Mouse (Mus musculus): ENCODE data around the gene Clybl. TPM values are rescaled to one million over a fixed set of nuclear protein-coding genes. Genes with fewer than 3 reads are reported as not detected.

The Clybl gene
- polyA plus RNA-seq, 1 experiment from 2014 or later = 23.9 TPM

GRCm38 (mm10) chr14:122256261-122256634 is 74.7 kb downstream of the Clybl start:
- Histone ChIP-seq H3K9ac (replicated peaks) (no peak overlapping the region), H3K36me3 (no peaks in the 10 kb centered on the region), H3K4me3 (replicated peaks) (no peak overlapping the region), H3K9me3 (no peaks in the 10 kb centered on the region), H3K27ac (no peak overlapping the region), H3K4me2 (replicated peaks) (peak overlapping the region; percentile 35), H3K4me1 (replicated peaks) (peaks cover 24% of the 10 kb centered on the region), H3K27me3 (peaks cover 68% of the 10 kb centered on the region)
- WGBS = 7% methylated on average over 8 of the region's 8 CpGs
- ATAC-seq = peak; percentile 60; the same call in 1 of the 2 replicates

GRCm38 (mm10) chr14:122258297-122258696 is 76.8 kb downstream of the Clybl start:
- Histone ChIP-seq H3K36me3 (no peaks in the 10 kb centered on the region), H3K27me3 (peaks cover 81% of the 10 kb centered on the region), H3K9me3 (no peaks in the 10 kb centered on the region), H3K9ac (replicated peaks) (no peak overlapping the region), H3K4me1 (replicated peaks) (peaks cover 24% of the 10 kb centered on the region), H3K4me2 (replicated peaks) (no peak overlapping the region), H3K4me3 (replicated peaks) (no peak overlapping the region), H3K27ac (no peak overlapping the region)
- no peak for ATAC-seq
- WGBS = 21% methylated on average over 5 of the region's 5 CpGs

- no peak for ATAC-seq
- H3K36me3 ChIP-seq = no peaks in the 10 kb centered on the region
- H3K9ac ChIP-seq (replicated peaks) = no peak overlapping the region
- WGBS = 86% methylated on average over 1 of the region's 1 CpGs
- H3K27me3 ChIP-seq = peaks cover 64% of the 10 kb centered on the region
- no peak overlapping the region for H3K27ac ChIP-seq
- peaks cover 13% of the 10 kb centered on the region for H3K4me1 ChIP-seq (replicated peaks)
- no peak overlapping the region for H3K4me3 ChIP-seq (replicated peaks)
- H3K9me3 ChIP-seq = no peaks in the 10 kb centered on the region
- no peak overlapping the region for H3K4me2 ChIP-seq (replicated peaks)
These were observed 79.7 kb downstream of the Clybl start for GRCm38 (mm10) chr14:122261250-122261649.

- 40% methylated on average over 16 of the region's 16 CpGs for WGBS
- Histone ChIP-seq H3K4me1 (replicated peaks) (peaks cover 5% of the 10 kb centered on the region; the same call in 1 of the 2 replicates), H3K4me2 (replicated peaks) (no peak overlapping the region), H3K4me3 (replicated peaks) (no peak overlapping the region), H3K9me3 (no peaks in the 10 kb centered on the region), H3K9ac (replicated peaks) (no peak overlapping the region), H3K36me3 (no peaks in the 10 kb centered on the region), H3K27me3 (peaks cover 56% of the 10 kb centered on the region), H3K27ac (no peak overlapping the region)
- ATAC-seq = peak; percentile 51; the same call in 1 of the 2 replicates
These were observed 81.6 kb downstream of the Clybl start for GRCm38 (mm10) chr14:122262851-122263659.

GRCm38 (mm10) chr14:122265214-122265613 is 83.7 kb downstream of the Clybl start:
- WGBS = 84% methylated on average over 7 of the region's 7 CpGs
- no peak for ATAC-seq
- no peaks in the 10 kb centered on the region for H3K4me1 ChIP-seq (replicated peaks)

GRCm38 (mm10) chr14:122267590-122267989 is 86.1 kb downstream of the Clybl start:
- Histone ChIP-seq H3K36me3 (no peaks in the 10 kb centered on the region), H3K4me2 (replicated peaks) (no peak overlapping the region), H3K9ac (replicated peaks) (no peak overlapping the region), H3K4me3 (replicated peaks) (no peak overlapping the region), H3K9me3 (no peaks in the 10 kb centered on the region), H3K27me3 (peaks cover 42% of the 10 kb centered on the region), H3K27ac (no peak overlapping the region), H3K4me1 (replicated peaks) (peaks cover 5% of the 10 kb centered on the region; the same call in 1 of the 2 replicates)
- no peak for ATAC-seq
- WGBS = 51% methylated on average over 4 of the region's 4 CpGs

More at GRCm38 (mm10) chr14:122265214-122265613, 83.7 kb downstream of the Clybl start:
- Histone ChIP-seq H3K27me3 (peaks cover 39% of the 10 kb centered on the region), H3K9me3 (no peaks in the 10 kb centered on the region), H3K9ac (replicated peaks) (no peak overlapping the region), H3K4me3 (replicated peaks) (no peak overlapping the region), H3K27ac (no peak overlapping the region), H3K4me2 (replicated peaks) (no peak overlapping the region), H3K36me3 (no peaks in the 10 kb centered on the region)

GRCm38 (mm10) chr14:122271104-122271746 is 89.7 kb downstream of the Clybl start:
- Histone ChIP-seq H3K4me3 (replicated peaks) (no peak overlapping the region), H3K4me2 (replicated peaks) (no peak overlapping the region), H3K9ac (replicated peaks) (no peak overlapping the region), H3K27me3 (peaks cover 39% of the 10 kb centered on the region), H3K4me1 (replicated peaks) (peaks cover 5% of the 10 kb centered on the region; the same call in 1 of the 2 replicates), H3K36me3 (no peaks in the 10 kb centered on the region), H3K27ac (no peak overlapping the region), H3K9me3 (no peaks in the 10 kb centered on the region)
- 22% methylated on average over 14 of the region's 14 CpGs for WGBS
- peak; percentile 56; the same call in 1 of the 2 replicates for ATAC-seq

GRCm38 (mm10) chr14:122277142-122277541 is 95.6 kb downstream of the Clybl start:
- 71% methylated on average over 8 of the region's 8 CpGs for WGBS
- Histone ChIP-seq H3K4me3 (replicated peaks) (no peak overlapping the region), H3K4me1 (replicated peaks) (peaks cover 20% of the 10 kb centered on the region), H3K27me3 (peaks cover 68% of the 10 kb centered on the region), H3K9me3 (no peaks in the 10 kb centered on the region), H3K4me2 (replicated peaks) (no peak overlapping the region), H3K9ac (replicated peaks) (no peak overlapping the region), H3K27ac (no peak overlapping the region), H3K36me3 (no peaks in the 10 kb centered on the region)
- no peak for ATAC-seq

- H3K27ac ChIP-seq = peak overlapping the region; percentile 68
- peaks cover 81% of the 10 kb centered on the region for H3K27me3 ChIP-seq
- ATAC-seq = peak; percentile 31; the same call in 1 of the 2 replicates
- no peaks in the 10 kb centered on the region for H3K36me3 ChIP-seq
- no peaks in the 10 kb centered on the region for H3K9me3 ChIP-seq
- H3K9ac ChIP-seq (replicated peaks) = no peak overlapping the region
- 13% methylated on average over 16 of the region's 16 CpGs for WGBS
- H3K4me2 ChIP-seq (replicated peaks) = peak overlapping the region; percentile 41
- no peak overlapping the region for H3K4me3 ChIP-seq (replicated peaks)
- peaks cover 20% of the 10 kb centered on the region for H3K4me1 ChIP-seq (replicated peaks)
These were observed 98.2 kb downstream of the Clybl start for GRCm38 (mm10) chr14:122279462-122280308.

GRCm38 (mm10) chr14:122280309-122281071 is 99.0 kb downstream of the Clybl start:
- H3K27ac ChIP-seq = peak overlapping the region; percentile 68
- H3K4me1 ChIP-seq (replicated peaks) = peaks cover 20% of the 10 kb centered on the region
- ATAC-seq = peak; percentile 79
- no peaks in the 10 kb centered on the region for H3K9me3 ChIP-seq
- no peaks in the 10 kb centered on the region for H3K36me3 ChIP-seq
- H3K4me3 ChIP-seq (replicated peaks) = peak overlapping the region; percentile 17
- peak overlapping the region; percentile 41 for H3K4me2 ChIP-seq (replicated peaks)
- H3K27me3 ChIP-seq = peaks cover 79% of the 10 kb centered on the region
- peak overlapping the region; percentile 36; the same call in 1 of the 2 replicates for H3K9ac ChIP-seq (replicated peaks)
- 6% methylated on average over 21 of the region's 21 CpGs for WGBS

- peaks cover 79% of the 10 kb centered on the region for H3K27me3 ChIP-seq
- ATAC-seq = peak; percentile 16
- peak overlapping the region; percentile 41 for H3K4me2 ChIP-seq (replicated peaks)
- peak overlapping the region; percentile 36; the same call in 1 of the 2 replicates for H3K9ac ChIP-seq (replicated peaks)
- H3K4me3 ChIP-seq (replicated peaks) = peak overlapping the region; percentile 17
- H3K27ac ChIP-seq = peak overlapping the region; percentile 68
- H3K36me3 ChIP-seq = no peaks in the 10 kb centered on the region
- H3K9me3 ChIP-seq = no peaks in the 10 kb centered on the region
- 16% methylated on average over 9 of the region's 9 CpGs for WGBS
- H3K4me1 ChIP-seq (replicated peaks) = peaks cover 20% of the 10 kb centered on the region
These were observed 99.6 kb downstream of the Clybl start for GRCm38 (mm10) chr14:122281072-122281634.

All from midbrain, embryonic 13.5 days (tissue).